Mouse (Mus musculus) stomach, embryonic 14.5 days (tissue): ENCODE measurements around the gene Dhrs7c. TPM values are rescaled to one million over a fixed set of nuclear protein-coding genes. Genes with fewer than 3 reads are reported as not detected.

Experiments
- ATAC-seq: fragments of 200-750 bp; cut with Nextera tagmentation; 2 replicates; pipeline ENCODE4 v1.8.0; 2017; ENCODE audit warnings: low read depth, moderate TSS enrichment; ENCODE audit not compliant: insufficient number of reproducible peaks, insufficient read depth, low FRiP score
- H3K27ac ChIP-seq: fragments of 300-500 bp; sonication (generic); 2 replicates; pipeline ENCODE4 v1.5.1; 2014; ENCODE audit warnings: mild to moderate bottlenecking, low read length, moderate library complexity, mixed read lengths
- H3K27me3 ChIP-seq: fragments of 300-500 bp; sonication (generic); 2 replicates; pipeline ENCODE4 v1.6.1; 2014; ENCODE audit warnings: low read length, control low read depth, mixed read lengths; ENCODE audit not compliant: control insufficient read depth, insufficient read depth
- H3K36me3 ChIP-seq: fragments of 300-500 bp; sonication (generic); 2 replicates; pipeline ENCODE4 v1.6.1; 2014; ENCODE audit warnings: mild to moderate bottlenecking, control low read depth, low read length, moderate library complexity, mixed read lengths; ENCODE audit not compliant: control insufficient read depth, insufficient read depth
- H3K4me1 ChIP-seq: fragments of 300-500 bp; sonication (generic); 2 replicates; pipeline ENCODE4 v1.6.1; 2014; ENCODE audit warnings: low read length, control low read depth, mixed read lengths; ENCODE audit not compliant: control insufficient read depth, insufficient read depth
- H3K4me2 ChIP-seq: fragments of 300-500 bp; sonication (generic); replicated peaks from 2 replicates; pipeline ENCODE4 v1.6.1; 2014; ENCODE audit warnings: low read depth, low read length, control low read depth
- H3K4me3 ChIP-seq: fragments of 300-500 bp; sonication (generic); 2 replicates; pipeline ENCODE4 v1.5.1; 2014; ENCODE audit warnings: low read depth, low read length, control low read depth
- H3K9ac ChIP-seq: fragments of 300-500 bp; sonication (generic); replicated peaks from 2 replicates; pipeline ENCODE4 v1.6.1; 2014; ENCODE audit warnings: low read depth, mild to moderate bottlenecking, control low read depth, low read length, moderate library complexity, mixed read lengths
- H3K9me3 ChIP-seq: fragments of 300-500 bp; sonication (generic); 2 replicates; pipeline ENCODE4 v1.6.1; 2016; ENCODE audit warnings: low read depth, low read length, control low read depth; ENCODE audit not compliant: control insufficient read depth
- WGBS: fragments of 180-500 bp; shearing (Covaris S2); extraction: QIAGEN DNeasy Blood & Tissue Kit; methylation state at CpG from one replicate; pipeline ENCODE4 v1.1.7; 2014; 5-methylcytosine and 5-hydroxymethylcytosine counted together
- polyA plus RNA-seq: library from polyadenylated mRNA; unstranded; fragments of >200 nt; fragmentation: Nextera tagmentation; extraction: Ambion mirVana; gene quantifications from 2 replicates; pipeline ENCODE4 v1.2.1, GENCODE M21; 2014

The Dhrs7c gene
- polyA plus RNA-seq: not detected in 2 replicates

DNA sequence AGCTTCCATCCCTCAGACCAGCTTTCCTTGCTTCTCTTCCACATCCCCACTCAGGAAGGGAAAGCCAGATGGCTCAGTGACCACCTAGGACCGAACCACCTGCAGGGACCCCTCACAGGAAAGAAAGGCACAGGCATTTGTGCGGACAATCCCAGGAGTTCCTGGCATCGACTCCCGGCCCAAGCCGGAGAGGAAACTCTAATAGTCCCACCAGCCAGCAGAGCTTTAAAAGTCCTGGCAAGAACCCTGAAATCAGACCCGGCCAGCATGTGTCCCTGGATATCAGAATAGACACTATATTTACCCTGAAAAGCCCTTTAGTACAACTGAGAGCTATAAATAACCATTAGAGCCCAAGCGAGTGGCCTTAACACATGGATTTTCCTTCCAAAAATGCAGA is at the start of gene Dhrs7c:
Gene Dhrs7c (plus strand): TSS at position 257 of the 400 bp plus-strand sequence.
- Histone ChIP-seq H3K4me3 (no peak within 1 kb of the TSS), H3K4me1 (no peaks in the 10 kb centered on the region), H3K27ac (no peak within 1 kb of the TSS), H3K36me3 (no peaks in the 10 kb centered on the region), H3K9ac (no peak within 1 kb of the TSS), H3K4me2 (no peak within 1 kb of the TSS), H3K27me3 (no peaks in the 10 kb centered on the region), H3K9me3 (no peaks in the 10 kb centered on the region)
- no peak for ATAC-seq
- 76% methylated on average over 7 of the region's 7 CpGs for WGBS

GRCm38 (mm10) chr11:67756287-67756686 is 41.7 kb upstream of the Dhrs7c start:
- H3K9me3 ChIP-seq: no peaks in the 10 kb centered on the region
- H3K4me2 ChIP-seq: no peak overlapping the region
- H3K4me3 ChIP-seq: no peak overlapping the region
- WGBS: 84% methylated on average over 1 of the region's 1 CpGs
- H3K27me3 ChIP-seq: no peaks in the 10 kb centered on the region
- H3K27ac ChIP-seq: no peak overlapping the region
- no peak for ATAC-seq
- no peak overlapping the region for H3K9ac ChIP-seq
- H3K4me1 ChIP-seq: no peaks in the 10 kb centered on the region
- no peaks in the 10 kb centered on the region for H3K36me3 ChIP-seq

DNA sequence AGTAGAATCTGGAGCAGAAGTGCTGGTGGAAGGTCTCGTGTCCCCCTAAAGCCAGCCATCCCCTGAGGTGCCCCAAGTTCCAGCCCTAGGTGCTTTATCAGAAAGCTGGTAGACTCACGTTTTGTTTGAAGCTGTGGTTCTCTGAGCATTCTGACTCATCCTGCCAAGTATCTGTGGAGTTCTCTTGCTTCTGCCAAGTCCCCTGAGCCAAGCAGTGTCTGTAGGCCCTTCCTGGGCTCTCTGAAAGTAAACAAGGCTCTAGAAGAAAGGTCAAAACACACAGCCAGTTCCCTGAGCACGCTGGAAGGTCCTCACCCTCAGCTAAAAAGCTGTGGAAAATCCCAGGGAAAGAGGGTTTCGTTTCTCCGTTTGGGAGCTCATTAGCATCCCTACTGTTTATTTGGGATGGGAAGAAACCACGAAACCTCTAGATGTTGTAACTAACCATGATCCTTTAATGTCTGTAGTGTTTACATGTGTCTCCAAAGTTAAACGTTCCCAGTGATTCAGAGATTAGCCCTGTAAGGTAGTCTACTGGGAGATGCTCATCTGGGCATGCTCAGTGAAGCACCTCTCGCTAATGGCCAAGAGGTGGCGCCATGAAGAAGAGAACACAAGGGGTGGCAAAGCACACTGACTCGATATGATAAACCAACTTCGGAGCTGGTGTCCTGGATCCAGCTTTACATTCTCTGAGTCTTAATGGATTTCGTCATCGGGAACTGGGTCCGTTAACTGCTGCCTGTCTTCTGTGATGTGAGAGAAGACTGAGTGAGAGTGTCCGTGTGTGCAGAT is 40.4 kb upstream of the Dhrs7c start:
- Histone ChIP-seq H3K27me3 (no peaks in the 10 kb centered on the region), H3K36me3 (no peaks in the 10 kb centered on the region), H3K9ac (no peak overlapping the region), H3K4me1 (no peaks in the 10 kb centered on the region), H3K9me3 (no peaks in the 10 kb centered on the region), H3K27ac (no peak overlapping the region), H3K4me3 (no peak overlapping the region), H3K4me2 (no peak overlapping the region)
- ATAC-seq: no peak
- 62% methylated on average over 15 of the region's 15 CpGs for WGBS

GRCm38 (mm10) chr11:67771053-67771452 is 26.9 kb upstream of the Dhrs7c start, which contains the start of gene Glp2r:
Glp2r (minus strand) TSS chr11:67771153.
- no peak within 1 kb of the TSS for H3K9ac ChIP-seq
- no peaks in the 10 kb centered on the region for H3K27me3 ChIP-seq
- H3K4me2 ChIP-seq: no peak within 1 kb of the TSS
- H3K9me3 ChIP-seq: no peaks in the 10 kb centered on the region
- no peak within 1 kb of the TSS for H3K4me3 ChIP-seq
- ATAC-seq: no peak
- H3K4me1 ChIP-seq: no peaks in the 10 kb centered on the region
- H3K36me3 ChIP-seq: no peaks in the 10 kb centered on the region
- WGBS: 68% methylated on average over 14 of the region's 14 CpGs
- H3K27ac ChIP-seq: no peak within 1 kb of the TSS

DNA sequence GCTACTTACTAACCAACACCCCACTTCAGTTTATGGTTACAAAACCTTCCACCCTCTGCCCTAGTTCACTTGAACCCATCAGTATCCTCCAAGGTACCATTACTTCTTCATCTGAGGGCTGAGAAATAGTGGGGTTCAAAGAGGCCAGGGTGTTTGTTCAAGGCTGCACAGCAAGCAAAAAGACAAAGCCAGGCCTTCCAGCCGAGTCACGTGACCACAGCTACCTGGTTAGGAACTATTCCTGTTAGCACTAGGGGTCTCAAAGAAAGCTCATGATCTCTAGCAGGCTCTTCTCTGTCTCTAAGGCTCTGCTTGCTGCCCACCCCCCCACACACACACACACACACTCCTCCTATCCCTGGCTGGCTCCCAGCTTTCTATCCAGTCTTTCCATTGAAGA is 26.3 kb upstream of the Dhrs7c start:
- Histone ChIP-seq H3K4me2 (no peak overlapping the region), H3K27me3 (no peaks in the 10 kb centered on the region), H3K9me3 (no peaks in the 10 kb centered on the region), H3K36me3 (no peaks in the 10 kb centered on the region), H3K4me3 (no peak overlapping the region), H3K4me1 (no peaks in the 10 kb centered on the region), H3K9ac (no peak overlapping the region), H3K27ac (no peak overlapping the region)
- no peak for ATAC-seq
- WGBS: 71% methylated on average over 2 of the region's 2 CpGs

GRCm38 (mm10) chr11:67772577-67772976 is 25.4 kb upstream of the Dhrs7c start:
- Histone ChIP-seq H3K4me1 (no peaks in the 10 kb centered on the region), H3K9ac (no peak overlapping the region), H3K36me3 (no peaks in the 10 kb centered on the region), H3K4me3 (no peak overlapping the region), H3K27me3 (no peaks in the 10 kb centered on the region), H3K9me3 (no peaks in the 10 kb centered on the region), H3K4me2 (no peak overlapping the region), H3K27ac (no peak overlapping the region)
- 12% methylated on average over 8 of the region's 8 CpGs for WGBS
- no peak for ATAC-seq

DNA sequence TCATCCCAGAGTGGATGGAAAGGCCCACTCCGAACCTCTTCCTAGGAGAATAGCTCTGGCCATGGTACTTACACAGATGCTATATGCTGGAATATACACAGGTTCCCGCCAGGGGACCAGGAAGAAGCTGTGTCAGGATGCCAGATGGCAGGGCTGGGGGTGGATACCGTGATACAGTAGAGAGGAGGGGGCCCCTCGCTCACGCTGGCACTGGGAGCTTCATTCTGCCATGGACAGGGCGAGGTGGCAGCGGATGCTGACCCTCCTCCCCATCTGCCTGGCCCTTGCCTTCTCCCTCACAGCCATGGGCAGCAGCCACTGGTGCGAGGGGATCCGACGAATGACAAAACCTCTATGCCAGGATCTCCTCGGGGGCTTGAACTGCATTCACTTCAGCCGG is 23.6 kb upstream of the Dhrs7c start, which contains the start of gene Gsg1l2:
Gene Gsg1l2 (plus strand): TSS at position 230 of the 400 bp plus-strand sequence.
- no peaks in the 10 kb centered on the region for H3K4me1 ChIP-seq
- no peaks in the 10 kb centered on the region for H3K9me3 ChIP-seq
- no peak within 1 kb of the TSS for H3K4me3 ChIP-seq
- ATAC-seq: no peak
- no peak within 1 kb of the TSS for H3K9ac ChIP-seq
- no peaks in the 10 kb centered on the region for H3K27me3 ChIP-seq
- H3K4me2 ChIP-seq: no peak within 1 kb of the TSS
- WGBS: 82% methylated on average over 12 of the region's 12 CpGs
- no peak within 1 kb of the TSS for H3K27ac ChIP-seq
- no peaks in the 10 kb centered on the region for H3K36me3 ChIP-seq

GRCm38 (mm10) chr11:67790182-67790581 is 7.8 kb upstream of the Dhrs7c start:
- Histone ChIP-seq H3K27ac (no peak overlapping the region), H3K4me2 (no peak overlapping the region), H3K9ac (no peak overlapping the region), H3K27me3 (no peaks in the 10 kb centered on the region), H3K9me3 (no peaks in the 10 kb centered on the region), H3K4me1 (no peaks in the 10 kb centered on the region), H3K4me3 (no peak overlapping the region), H3K36me3 (no peaks in the 10 kb centered on the region)
- WGBS: 75% methylated on average over 11 of the region's 11 CpGs
- no peak for ATAC-seq
